Mouse (Mus musculus): ENCODE measurements around the gene Pabpc4.

Pabpc4 gene

DNA sequence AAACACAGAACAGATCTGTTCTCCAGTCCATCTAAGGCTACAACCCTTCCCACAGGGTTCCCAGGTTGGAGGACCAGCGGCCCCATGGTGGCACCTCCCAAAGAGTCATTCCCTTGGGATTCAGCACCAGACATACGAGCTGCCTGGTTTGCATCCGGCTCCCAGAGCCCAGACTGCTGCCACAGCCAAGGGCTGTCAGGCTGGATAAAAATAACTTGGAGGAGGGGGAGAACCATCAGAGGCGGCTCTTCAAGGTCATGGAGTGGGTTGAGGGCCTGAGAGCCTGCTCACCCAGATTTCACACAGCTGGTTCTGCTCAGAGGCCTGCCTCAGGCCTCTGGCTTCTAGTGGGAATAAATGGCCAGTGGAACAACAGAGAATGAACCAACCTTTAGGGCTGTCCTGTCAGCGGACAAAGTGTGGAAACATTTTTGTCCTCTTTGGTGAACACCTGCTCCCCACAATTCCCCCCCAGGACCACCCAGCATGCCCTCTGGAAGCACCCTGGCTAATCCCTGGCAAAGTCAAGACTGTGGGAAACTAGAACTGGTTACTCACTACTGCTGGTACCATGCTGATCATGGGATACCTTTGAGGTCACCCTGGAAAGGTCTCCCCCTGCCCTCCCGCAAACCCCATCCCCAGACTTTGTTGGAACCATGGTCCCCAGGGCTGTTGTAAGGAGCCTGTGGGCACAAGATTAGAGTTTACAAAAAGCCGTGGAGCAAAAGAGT is 14.8 kb upstream of the Pabpc4 start:
- DNase-seq = peak in 1 of 2 experiments; percentile 44

DNA sequence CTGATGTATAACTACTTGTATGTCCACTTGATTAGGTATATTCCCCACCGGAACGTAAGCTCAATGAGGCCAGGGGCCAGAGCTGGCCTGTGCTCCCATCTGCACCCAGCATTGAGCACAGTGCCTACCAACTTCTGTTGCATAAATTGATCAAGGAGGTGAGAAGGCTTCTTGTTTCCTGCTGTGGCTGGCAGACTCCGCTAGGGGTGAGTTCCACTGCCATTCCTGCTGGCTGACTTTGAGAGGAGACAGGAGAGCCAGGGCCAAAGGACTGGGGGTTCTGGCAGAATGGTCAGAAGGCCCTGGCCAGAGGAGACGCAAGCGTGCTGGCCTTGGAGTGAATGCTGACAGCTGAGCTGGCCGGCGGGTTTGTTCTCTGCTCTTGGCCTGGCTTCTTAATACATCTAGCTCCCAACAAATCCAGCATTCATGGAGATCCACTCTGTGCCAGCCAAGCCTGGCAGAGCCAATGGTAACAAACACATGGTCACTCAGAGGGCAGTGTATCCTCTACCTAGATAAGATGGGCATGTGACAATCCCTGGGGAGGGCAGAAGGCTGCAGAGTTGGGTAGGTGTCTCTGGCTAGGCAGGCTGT is 13.1 kb upstream of the Pabpc4 start:
- peak; percentile 91 to 96 for DNase-seq

DNA sequence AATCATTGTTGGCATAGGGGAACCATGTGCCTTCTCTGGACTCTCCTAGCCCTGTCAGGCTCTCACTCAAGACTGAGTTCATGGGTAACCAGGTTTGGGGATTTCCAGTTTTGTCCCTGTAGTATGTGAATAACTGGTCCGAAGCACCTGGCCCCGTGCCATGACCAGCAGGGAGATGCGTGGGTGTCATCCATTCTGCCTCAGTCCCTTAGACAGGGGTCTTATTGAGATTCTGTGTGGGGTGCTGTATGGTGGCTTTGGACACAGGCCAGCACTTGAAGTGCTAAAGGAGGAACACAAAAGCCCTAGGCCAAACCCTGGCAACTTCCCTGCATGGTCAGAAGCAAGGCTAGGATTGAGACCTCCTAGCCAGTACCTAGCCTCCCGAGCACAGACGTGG is 9.9 kb upstream of the Pabpc4 start:
- DNase-seq = peak; percentile 64 to 67

DNA sequence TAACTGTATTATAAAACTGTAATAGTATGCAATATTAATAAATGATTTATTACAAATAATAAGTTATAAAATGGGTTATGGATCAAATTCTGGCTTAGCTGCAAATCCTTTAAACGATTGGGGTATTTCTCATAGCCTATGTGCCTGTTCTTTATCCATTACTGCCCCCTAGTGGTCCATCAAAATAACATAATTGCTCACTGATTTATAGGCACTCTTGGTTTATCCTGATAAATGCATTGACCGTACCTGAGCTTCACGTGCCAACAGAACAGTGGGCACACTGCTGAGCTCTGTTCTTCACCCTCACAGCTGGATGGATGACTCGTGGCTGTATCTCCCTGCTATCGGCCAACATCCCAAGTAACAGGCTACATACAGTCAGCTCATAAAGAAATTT is 7.5 kb upstream of the Pabpc4 start:
- peak; percentile 59 to 89 for DNase-seq

DNA sequence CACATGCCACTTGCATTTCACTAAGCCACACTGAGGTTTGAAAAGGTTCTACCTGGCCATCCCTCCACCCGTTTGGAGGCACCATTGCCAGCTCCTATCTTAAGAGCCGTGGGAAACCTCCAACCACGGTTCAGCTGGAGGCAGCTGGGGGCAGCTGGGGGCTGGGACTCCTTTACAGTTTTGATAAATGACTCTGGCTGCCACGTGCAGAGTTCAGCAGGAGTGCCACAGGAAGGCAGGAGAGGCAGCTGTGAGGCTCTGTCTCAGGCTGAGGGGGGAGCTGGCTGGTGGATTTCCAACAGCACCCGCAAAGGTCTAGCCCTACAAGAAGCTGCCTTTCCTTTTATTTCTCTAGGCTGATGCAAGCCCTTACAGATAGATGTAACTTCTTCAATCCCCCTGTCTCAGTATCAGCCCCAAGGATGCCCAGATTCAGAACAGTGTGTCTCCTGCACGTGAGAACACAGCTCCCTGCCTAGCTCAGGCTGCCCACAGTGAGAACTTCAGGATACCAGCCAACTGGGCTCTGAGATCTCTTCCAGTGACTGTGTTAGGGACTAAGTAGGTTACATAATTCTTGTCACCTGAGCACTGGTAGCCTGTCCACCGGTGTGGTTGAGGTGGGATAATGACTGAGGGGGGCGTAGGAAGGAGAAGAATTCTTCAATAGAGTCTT is 1.9 kb upstream of the Pabpc4 start:
- DNase-seq = peak in 1 of 2 experiments; percentile 15

DNA sequence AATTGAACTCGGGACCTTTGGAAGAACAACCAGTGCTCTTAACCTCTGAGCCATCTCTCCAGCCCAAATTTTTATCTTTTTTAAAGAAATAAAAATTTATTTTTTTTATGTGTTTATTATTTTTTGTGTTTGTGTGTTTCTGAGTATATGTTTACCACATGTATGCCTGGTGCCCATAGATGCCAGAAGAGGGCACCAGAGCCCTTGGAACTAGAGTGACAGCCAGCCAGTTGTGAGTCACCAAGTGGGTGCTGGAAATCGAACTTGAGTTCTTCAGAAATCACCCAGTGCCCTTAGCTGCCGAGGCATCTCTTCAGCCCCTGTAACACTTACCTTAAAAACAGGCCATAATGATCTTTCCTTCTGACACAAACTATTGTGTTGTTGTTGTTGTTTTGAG is 8.9 kb downstream of the Pabpc4 start:
- no peak for DNase-seq

DNA sequence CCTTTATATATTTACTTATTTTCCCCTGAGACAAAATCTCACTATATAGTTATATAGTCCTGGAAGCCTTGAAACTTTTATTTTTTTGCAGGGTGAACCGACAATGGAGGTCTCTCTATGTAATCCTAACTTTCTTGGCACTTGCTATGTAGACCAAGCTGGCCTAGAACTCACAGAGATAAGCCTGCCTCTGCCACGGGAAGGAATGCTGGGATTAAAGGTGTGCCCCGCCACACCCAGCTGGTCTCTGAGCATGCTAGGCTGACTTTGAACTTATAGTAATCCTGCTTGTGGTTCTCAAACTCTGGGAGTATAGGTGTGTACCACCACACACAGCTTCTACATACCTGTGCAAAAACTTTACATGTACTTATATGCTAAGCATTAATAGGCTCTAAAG is 18.0 kb downstream of the Pabpc4 start:
- no peak for DNase-seq

DNA sequence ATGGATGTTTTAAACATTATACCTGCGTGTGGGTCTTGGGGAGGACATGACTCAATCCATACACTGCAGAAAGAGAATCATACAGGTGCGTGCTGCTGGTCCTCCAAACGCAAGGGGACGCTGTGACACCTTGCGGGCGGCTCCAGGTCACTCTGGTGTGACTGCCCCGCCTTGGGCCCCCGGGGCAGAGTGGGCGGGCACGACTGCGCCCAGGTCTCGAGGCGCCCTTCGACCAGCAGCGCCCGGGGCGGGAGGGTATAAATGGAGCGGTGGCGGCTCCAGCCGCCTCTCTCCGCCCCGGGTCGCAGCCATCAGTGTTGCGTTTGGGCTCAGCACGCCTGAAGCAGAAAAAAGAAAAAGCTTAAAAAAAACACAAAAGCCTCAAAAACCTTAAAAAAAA is 20.3 kb downstream of the Pabpc4 start:
- peak; percentile 92 to 96 for DNase-seq

DNA sequence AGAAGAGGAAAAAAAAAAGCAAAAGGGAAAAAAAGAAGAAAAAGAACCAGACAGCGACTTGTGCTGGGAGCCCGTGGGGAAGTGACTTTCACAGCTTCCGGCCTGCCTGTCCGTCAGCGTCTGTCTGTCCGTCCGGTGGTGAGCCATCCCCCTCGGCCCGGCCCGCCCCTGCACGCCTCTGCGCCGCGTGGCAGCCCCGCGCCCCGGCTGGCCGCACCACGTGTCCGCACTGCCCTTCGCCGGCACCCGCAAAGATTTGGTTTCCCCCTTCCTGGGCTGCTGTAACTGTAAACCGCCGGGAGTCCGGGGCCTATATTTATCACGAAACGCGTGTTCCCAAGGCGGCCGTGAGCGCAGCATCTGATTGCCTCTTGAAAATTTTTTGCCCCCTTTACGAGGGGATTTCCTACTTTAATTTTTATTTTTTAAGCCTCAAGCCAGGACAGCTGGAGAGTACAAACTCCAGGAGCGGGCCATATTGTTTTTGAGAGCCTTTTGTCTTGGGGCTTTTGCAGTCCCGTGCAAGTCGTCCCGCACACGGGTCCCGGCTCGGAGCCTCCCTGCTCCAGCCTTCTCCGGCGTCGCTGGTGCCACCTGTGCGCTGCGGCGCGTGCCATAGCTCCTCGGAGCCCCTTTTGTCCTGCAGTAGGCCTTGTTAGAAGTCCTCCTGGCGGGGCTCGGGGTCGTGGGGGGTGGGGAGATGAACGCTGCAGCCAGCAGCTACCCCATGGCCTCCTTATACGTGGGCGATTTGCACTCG is 20.9 kb downstream of the Pabpc4 start:
- DNase-seq = peak; percentile 40 to 44

DNA sequence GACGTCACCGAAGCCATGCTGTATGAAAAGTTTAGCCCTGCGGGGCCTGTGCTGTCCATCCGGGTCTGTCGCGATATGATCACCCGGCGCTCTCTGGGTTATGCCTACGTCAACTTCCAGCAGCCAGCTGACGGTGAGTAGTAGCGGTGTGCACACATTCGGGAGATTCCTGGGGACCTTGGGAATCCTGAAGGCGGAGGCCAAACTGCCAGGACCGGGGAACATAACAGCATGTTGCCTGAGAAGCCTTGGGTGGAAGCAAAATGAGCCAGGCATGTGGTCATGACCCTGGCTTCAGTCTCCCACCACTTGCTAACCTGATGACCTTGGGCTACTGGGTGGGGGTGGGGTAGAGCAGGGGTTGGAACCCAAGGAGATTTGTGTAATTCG is 21.5 kb downstream of the Pabpc4 start:
- DNase-seq = peak in 1 of 2 experiments; percentile 23

DNA sequence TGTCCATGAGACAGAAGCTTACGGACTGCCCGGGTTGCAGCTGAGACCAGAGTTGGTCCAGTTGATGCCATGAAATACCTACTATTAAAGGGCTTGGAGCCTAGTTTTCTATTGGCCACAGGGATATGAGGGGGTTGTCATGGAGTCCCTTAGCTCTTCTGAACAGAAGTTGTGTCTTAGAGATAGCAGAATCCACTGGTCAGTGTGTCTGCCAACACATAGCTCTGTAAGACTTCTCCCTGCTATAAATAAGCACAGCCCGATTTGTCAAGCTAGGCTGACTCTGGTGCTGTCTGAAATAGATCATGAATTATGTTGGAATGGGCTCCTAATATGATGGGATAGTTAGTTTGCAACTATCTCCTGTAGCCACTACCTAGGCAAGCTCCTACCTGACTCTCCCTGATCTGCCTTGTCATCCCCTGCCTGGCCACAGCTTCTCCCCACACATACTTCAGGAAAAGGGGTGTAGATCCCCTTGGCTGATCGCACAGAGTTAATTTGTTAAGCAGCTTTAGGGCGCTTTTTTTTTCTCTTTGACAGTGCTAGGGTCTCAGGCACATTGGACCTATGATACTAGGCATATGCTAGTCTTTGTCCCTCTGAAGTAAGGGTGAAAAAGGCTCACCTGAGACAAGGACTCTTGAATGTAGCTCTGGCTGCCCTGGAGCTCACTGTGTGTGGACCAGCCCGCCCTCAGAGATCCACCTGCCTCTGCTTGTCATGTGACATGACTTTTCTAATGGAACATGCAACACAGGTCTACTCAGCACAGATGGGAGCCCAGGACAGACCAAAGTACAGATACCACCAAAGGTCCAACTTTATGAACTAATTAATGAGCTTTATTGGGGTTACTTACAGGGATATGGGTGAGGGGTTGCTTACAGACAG is 22.8 kb downstream of the Pabpc4 start:
- no peak for DNase-seq

DNA sequence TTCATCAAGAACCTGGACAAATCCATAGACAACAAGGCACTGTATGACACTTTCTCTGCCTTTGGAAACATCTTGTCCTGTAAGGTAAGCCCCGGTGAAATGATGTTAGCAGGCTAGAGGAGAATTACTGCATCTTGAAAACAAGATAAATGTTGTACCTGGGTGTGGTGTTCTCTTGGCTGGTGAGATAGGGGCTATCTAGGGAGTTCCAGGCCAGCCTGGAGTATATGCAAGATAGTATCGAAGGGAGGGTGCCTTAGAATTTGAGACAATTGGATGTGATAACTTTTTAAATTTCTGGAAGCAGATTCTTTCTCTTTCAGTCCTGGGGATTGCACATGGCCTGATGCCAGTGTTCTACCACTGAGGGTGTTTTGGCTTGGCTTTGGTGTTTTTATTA is 24.6 kb downstream of the Pabpc4 start:
- no peak for DNase-seq

DNA sequence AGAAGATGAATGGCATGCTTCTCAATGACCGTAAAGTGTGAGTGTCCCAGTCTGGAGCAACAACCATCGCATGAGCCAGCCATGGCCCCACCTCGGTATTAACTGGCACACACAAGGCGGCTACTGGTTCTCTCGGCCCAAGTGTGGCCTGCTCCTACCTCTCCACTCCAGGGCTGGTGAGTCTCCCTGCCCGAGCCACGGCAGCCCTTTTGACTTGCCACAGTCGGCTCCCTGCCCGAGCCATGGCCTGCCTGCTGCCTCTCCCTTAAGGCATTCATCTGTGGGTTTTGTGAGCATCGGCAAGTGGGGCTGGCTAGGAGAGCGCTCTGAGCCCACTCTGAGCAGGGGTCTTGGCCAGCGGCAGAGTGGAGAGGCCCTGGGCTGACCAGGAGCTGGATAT is 26.9 kb downstream of the Pabpc4 start:
- no peak for DNase-seq

DNA sequence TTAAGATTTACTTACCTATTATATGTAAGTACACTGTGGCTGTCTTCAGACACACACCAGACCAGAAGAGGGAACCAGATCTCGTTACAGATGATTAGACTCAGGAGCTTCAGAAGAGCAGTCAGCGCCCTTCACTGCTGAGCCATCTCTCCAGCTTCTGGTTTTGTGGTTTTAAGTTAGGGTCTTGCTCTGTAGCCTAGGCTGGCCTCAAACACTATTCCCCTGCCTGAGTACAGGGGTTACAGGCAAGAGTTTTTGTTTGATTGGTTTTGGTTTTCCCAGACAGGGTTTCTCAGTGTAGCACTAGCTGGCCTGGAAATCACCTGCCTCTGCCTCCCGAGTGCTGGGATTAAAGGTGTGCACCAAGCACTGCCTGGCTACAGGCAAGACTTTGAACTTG is 30.2 kb downstream of the Pabpc4 start:
- no peak for DNase-seq

DNA sequence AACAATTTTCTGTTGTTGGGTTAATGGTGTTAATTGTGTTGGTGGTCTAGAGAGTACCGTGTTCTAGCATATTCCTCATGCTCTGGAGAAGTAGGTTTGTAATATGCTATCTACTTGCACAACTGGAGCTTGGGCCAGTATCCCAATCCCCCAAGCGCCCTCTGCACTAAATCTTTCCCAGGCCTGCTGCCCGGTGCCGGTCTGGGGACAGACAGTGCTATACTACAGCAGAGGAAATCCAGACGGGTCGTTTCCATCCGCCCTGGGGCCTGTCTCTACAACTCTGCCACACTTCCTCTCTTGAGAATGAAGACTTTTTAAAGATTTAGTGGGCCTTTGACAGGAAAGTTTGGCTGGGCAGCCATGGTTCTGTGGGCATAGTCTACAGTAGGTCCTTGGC is 30.8 kb downstream of the Pabpc4 start:
- DNase-seq = no peak

DNA sequence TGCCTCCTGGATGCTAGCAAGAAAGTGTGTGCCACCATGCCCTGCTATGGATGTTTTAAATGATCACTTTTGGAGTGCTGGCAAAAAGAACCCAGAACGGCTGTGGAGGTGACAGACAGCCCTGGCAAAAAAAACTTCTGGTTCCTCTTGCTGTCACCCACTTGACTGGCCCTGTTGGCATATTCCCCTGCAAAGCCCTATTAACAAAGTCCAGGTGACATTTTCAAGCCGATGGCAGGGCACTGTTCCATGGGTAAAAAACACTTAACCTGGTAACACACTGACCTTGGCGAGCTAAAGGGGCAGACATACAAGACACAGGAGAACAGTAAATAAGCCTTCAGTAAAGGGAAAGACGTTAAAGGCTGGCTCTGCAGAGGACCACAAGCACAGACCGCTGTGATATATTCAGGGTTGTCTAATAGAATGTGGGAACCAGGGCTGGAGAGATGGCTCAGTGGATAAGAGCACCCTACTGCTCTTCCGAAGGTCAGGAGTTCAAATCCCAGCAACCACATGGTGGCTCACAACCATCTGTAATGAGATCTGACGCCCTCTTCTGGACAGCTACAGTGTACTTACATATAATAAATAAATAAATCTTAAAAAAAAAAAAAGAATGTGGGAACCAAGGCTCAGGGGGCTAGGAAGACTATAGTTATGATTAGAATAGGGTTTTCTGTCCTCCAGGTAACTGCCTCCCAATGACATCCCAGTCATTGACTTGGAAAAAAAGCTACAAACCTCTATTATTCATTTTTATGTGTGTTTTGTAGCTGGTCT is 31.7 kb downstream of the Pabpc4 start:
- DNase-seq = no peak

DNA sequence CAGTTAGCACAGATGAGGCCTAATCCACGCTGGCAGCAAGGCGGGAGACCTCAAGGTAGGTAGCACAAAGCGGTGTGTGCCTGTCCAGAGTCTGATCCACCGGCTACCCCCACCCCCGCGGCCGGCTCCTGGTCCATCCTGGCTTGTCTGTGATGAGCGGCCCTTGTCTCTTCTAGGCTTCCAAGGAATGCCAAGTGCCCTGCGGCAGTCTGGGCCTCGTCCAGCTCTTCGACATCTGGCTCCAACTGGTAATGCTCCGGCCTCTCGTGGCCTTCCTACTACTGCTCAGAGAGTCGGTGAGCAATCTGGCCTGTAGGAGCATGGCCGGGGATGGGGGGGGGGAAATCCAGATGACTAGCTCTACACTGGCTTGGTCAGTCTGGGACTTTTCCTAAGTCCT is 32.9 kb downstream of the Pabpc4 start:
- peak; percentile 46 to 63 for DNase-seq

DNA sequence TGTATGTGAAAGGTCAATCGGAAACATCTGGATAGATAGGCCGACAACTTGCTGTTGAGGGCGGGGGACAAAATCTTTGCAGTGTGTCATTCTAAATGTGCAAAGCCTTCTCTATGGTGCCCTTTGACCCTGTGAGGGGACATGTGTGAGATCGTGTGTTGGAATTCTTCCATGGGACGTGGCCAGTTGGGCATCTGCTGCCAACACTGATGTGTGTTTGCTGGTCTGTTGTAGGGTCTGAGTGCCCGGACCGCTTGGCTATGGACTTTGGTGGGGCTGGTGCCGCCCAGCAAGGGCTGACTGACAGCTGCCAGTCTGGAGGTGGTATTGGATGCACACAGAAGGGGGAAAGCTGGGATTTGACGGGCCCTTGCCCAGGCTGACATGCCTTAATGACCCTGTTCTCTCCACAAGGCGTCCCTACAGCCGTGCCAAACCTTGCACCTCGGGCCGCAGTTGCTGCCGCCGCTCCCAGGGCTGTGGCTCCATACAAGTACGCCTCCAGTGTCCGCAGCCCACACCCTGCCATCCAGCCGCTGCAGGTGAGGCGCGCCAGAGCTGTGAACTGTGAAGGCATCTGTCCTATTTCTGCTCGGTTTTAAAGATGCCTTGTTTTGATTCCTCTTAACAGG is 33.5 kb downstream of the Pabpc4 start:
- peak in 1 of 2 experiments; percentile 42 for DNase-seq

DNA sequence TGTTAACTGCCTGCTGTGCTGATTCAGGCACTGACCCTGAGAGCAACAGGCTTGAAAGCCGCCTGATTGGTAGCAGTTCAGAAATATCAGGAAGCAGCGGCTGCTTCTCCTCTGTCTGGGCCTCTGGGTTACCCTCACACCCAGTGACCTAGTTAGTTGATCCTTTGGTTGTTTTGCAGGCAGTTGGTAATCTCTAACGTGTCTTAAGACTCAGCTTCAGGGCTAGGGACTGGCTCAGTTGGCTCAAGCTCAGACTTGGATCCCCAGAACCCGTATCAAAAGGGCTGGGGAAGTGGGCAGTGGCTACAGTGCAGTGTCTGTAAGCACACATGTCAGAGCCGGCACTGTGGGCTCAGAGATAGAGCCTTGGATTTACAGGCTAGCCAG is 34.0 kb downstream of the Pabpc4 start:
- no peak for DNase-seq

DNA sequence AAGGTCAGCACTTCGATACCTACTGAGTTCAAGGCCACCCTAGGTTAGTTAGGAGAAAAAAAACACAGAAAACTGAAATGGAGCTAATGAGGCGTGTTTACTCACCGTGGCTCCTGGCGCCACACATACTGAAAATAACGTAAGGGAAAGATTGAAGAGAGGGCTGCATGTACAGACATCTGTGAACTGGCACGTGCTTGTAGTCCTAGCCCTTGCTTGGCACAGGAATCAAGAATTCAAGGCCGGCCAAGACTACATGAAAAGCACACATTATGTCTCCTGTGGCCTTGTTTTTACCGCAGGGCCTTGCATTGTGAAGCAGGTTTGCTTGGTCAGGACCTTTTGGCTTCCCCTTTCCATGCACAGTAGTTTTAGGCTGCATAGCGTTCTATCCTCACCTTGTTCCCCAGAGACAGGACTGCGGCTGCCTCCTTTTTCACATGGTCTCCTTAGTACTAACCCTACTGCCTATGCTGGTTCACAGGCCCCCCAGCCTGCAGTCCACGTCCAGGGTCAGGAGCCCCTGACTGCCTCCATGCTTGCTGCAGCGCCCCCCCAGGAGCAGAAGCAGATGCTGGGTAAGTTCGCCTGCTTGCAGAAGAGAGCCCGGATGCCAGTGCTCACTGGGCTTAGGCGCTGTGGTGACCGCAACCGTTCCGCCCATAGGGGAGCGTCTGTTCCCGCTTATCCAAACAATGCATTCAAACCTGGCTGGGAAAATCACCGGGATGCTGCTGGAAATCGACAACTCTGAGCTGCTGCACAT is 35.2 kb downstream of the Pabpc4 start:
- no peak for DNase-seq

Data from cerebellum, postnatal 10 days (tissue).